Mouse (Mus musculus): ENCODE results near the gene Fgfr1op2.

GRCm38 (mm10) chr6:146611897-146612296, 34.9 kb downstream of the Fgfr1op2 start:
- TF ChIP-seq CTCF (IDR thresholded peaks at IDR 0.05; ENCODE audit: low read depth, low read length) (no peak), POLR2A (IDR thresholded peaks at IDR 0.05; ENCODE audit: borderline replicate concordance, low read depth, low read length) (no peak)

All from bone marrow macrophage, adult 2 months (primary cell).